Mouse (Mus musculus) left cerebral cortex, postnatal 4 days (tissue): Measurements from ENCODE around the gene Usp21. TPM values are rescaled to one million over a fixed set of nuclear protein-coding genes. Genes with fewer than 3 reads are reported as not detected.
"Not testable (repeated sequence)": the region's sequence is repeated elsewhere in the genome, so short reads cannot be mapped to it uniquely, and the experiment has no call there.

Experiments used
- DNase-seq: peaks from one replicate; pipeline ENCODE4 v3.0.0-alpha.2; 2022
- intact Hi-C: fragments of 180-260 bp; cut with DNase I; formaldehyde crosslinking; loops from one replicate; pipeline ENCODE4 v1.15.1; 2025
- total RNA-seq, 2 experiments: library from RNA; stranded (reverse); gene quantifications; 2 replicates each; pipeline ENCODE4 v1.2.3; 2021

Usp21 gene
- total RNA-seq, 2 experiments from 2014 or later = 60.4 to 66.4 TPM

GRCm38 (mm10) chr1:171247916-171248315 lies 39.9 kb downstream of the Usp21 start:
- intact Hi-C loops = no loop called here
- DNase-seq = no peak

DNA sequence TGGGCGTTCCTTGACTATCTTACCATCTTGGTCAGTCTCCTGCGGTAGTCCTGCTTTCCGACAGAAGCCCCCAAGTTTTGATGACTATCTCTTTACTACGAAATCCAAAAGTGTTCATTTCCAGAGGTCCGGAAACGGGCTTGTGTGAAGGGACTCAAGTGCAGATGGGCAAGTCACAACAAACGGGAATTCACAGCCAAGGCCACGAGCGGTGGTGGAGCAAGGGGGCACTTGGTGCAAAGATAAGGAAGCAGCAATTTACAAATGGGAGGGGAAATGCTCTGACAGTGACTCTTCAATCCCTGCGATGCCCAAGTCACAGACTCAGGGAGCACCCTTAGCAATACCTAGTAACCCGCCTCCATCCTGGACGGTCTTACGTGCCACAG lies 40.3 kb downstream of the Usp21 start:
- no peak for DNase-seq
- intact Hi-C loops = no loop called here

- DNase-seq = peak; percentile 98
- intact Hi-C loops = no loop called here
These were observed 40.9 kb downstream of the Usp21 start for GRCm38 (mm10) chr1:171246709-171247452.

GRCm38 (mm10) chr1:171245353-171245752 lies 42.4 kb downstream of the Usp21 start:
- intact Hi-C loops = no loop called here
- DNase-seq = no peak

DNA sequence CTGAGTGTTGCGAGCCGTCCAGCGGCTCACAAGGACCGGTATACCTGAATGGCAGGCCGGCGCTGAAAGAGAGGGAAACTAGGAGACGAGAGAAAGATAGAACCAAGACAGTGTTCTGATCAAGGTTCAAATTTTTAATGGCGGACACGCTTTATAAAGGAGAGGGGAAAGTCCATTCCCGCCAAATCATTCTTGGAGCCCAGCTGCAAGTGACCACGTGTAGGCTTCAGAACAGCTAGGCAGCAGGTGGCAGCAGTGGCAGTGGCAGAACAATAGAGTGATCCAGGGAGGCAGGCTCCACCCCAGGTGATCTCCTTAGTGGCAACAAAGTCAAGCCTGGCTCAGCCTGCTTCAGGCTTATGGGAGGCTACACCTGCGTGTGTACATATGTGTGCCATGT lies 45.8 kb downstream of the Usp21 start:
- DNase-seq, intact Hi-C loops: not testable (repeated sequence)

DNA sequence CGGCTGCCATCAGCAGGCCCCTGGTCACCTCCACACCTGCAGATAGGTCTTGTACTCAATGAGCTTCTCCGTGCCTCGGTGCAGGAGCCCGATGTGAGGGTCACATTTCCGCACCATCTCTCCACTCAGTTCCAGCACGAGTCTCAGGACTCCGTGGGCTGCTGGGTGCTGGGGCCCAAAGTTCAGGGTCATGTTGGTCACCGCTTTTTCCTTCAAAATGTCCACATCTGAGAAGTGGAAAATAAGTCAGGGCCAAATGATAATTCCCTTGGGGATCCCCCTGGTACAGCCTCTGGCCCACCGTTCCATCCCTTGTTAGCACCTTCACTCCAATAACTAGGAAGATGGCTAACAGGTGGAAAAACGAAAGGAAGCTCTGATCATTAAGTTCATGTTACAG lies 46.9 kb downstream of the Usp21 start:
- intact Hi-C loops = no loop called here
- DNase-seq = no peak

GRCm38 (mm10) chr1:171239992-171240744 lies 47.6 kb downstream of the Usp21 start:
- no peak for DNase-seq
- intact Hi-C loops = no loop called here

DNA sequence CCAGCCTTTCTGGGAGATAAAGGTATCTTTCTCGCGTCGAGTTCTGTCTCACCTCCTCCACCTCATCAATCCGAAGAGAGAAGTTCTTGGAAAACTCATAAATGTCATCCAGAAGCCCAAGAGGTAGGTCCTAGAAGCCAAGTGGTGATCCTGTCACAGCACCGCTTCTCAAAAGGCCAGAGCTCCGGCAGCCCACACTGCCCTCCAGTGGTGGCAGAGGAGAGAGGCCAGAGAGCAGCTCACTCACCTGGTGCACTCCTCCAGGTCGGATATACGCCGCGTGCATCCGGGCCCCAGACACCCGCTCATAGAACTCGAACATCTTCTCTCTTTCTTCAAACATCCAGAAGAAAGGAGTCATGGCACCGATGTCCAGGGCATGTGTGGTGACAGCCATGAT lies 49.3 kb downstream of the Usp21 start:
- DNase-seq = peak; percentile 48
- intact Hi-C loops = no loop called here

- no peak for DNase-seq
- intact Hi-C loops = no loop called here
These were observed 50.4 kb downstream of the Usp21 start for GRCm38 (mm10) chr1:171237438-171237837.

- no peak for DNase-seq
- intact Hi-C loops = no loop called here
These were observed 52.0 kb downstream of the Usp21 start for GRCm38 (mm10) chr1:171235791-171236190.

GRCm38 (mm10) chr1:171234538-171234937 lies 53.3 kb downstream of the Usp21 start:
- intact Hi-C loops = no loop called here
- no peak for DNase-seq

DNA sequence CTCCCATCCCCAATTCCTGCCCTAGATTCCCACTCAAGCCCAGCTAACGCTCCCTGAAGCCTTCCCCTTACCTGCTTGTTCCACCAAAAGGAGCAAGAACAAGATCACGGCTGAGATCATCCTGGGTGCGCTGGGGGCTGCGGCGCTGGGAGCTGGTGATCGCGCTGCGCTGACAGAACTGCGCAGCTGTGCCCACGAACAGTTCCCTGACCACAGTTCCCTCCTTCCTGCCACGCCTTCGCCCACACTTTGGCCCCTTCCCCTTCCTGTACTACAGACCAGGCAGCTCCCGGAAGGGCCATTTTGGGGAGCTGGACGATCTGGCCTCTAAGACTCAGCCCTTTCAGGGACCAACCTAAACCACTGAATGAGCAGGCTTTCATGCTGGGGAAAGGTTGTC lies 53.7 kb downstream of the Usp21 start, which contains the start of gene Fcer1g:
Gene Fcer1g, minus strand, starts transcription at position 240 of the 400 bp plus-strand sequence.
- intact Hi-C loops = no loop called here
- no peak for DNase-seq

GRCm38 (mm10) chr1:171232800-171233730 lies 54.7 kb downstream of the Usp21 start:
- DNase-seq = no peak
- intact Hi-C loops = no loop called here

DNA sequence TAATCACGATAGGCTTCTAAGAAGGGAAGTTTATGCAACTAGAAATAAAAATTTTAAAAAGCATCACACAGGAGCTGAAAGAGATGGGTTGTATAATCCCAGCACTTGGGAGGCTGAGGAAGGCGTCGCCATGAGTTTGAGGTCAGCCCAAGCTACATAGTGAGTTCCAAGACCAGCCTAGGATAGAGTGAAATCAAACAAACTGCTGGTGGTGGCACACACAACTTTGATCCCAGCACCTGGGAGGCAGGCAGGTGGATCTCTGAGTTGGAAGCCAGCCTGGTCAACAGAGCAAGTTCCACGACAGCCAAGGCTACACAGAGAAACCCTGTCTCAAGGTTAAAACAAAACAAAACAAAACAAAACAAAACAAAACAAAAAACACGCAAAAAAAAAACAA lies 55.4 kb downstream of the Usp21 start:
- DNase-seq = no peak
- intact Hi-C loops = no loop called here

Other genes starting within 250 kb of the Usp21 start
- gene Fcgr3, start 223.1 kb downstream of the Usp21 start, total RNA-seq = 1 to 10 TPM; 6.7 to 7.0 TPM
- gene Cfap126, start 174.1 kb downstream of the Usp21 start, total RNA-seq = 1 to 10 TPM in 1 of 2 experiments, under 1 TPM in 1; 0.91 to 1.6 TPM
- gene Sdhc, start 137.4 kb downstream of the Usp21 start, total RNA-seq = 100 to 1,000 TPM; 200 to 212 TPM
- not detected for gene Mpz, start 137.3 kb downstream of the Usp21 start, total RNA-seq
- gene Pcp4l1, start 91.7 kb downstream of the Usp21 start, total RNA-seq = 10 to 100 TPM in 1 of 2 experiments, 1 to 10 TPM in 1; 9.0 to 11.3 TPM
- gene Nr1i3, start 74.0 kb downstream of the Usp21 start, total RNA-seq = not detected
- 10 to 100 TPM; 50.7 to 56.9 TPM for gene Tomm40l, start 65.5 kb downstream of the Usp21 start, total RNA-seq
- gene Apoa2, start 62.9 kb downstream of the Usp21 start, total RNA-seq = 1 to 10 TPM; 2.6 to 3.0 TPM
- gene Fcer1g, start 53.6 kb downstream of the Usp21 start, total RNA-seq = 1 to 10 TPM; 7.1 to 8.0 TPM
- 1 to 10 TPM; 4.2 to 5.3 TPM for gene Adamts4, start 37.6 kb downstream of the Usp21 start, total RNA-seq
- gene Ndufs2, start 36.6 kb downstream of the Usp21 start, total RNA-seq = 100 to 1,000 TPM; 183 to 186 TPM
- gene B4galt3, start 17.7 kb downstream of the Usp21 start, total RNA-seq = 10 to 100 TPM; 74.2 to 87.8 TPM
- 10 to 100 TPM; 19.6 to 25.4 TPM for gene Ppox, start 6.8 kb downstream of the Usp21 start, total RNA-seq
- 10 to 100 TPM; 91.2 to 93.4 TPM for gene Ufc1, start 7.0 kb upstream of the Usp21 start, total RNA-seq
- gene Dedd, start 41.2 kb upstream of the Usp21 start, total RNA-seq = 10 to 100 TPM; 38.4 to 45.9 TPM
- gene Nit1, start 57.7 kb upstream of the Usp21 start, total RNA-seq = 10 to 100 TPM; 35.3 to 36.8 TPM
- gene Pfdn2, start 57.7 kb upstream of the Usp21 start, total RNA-seq = 100 to 1,000 TPM; 112 to 125 TPM
- 1 to 10 TPM; 4.4 to 4.8 TPM for gene Klhdc9, start 72.8 kb upstream of the Usp21 start, total RNA-seq
- gene Nectin4, start 82.1 kb upstream of the Usp21 start, total RNA-seq = 1 to 10 TPM in 1 of 2 experiments, under 1 TPM in 1; 0.88 to 1.2 TPM
- gene Arhgap30, start 101.0 kb upstream of the Usp21 start, total RNA-seq = 1 to 10 TPM in 1 of 2 experiments, under 1 TPM in 1; 0.98 to 1.6 TPM
- gene Usf1, start 123.3 kb upstream of the Usp21 start, total RNA-seq = 100 to 1,000 TPM; 130 to 141 TPM
- 1 to 10 TPM; 2.9 to 5.8 TPM for gene Tstd1, start 130.9 kb upstream of the Usp21 start, total RNA-seq
- gene F11r, start 149.5 kb upstream of the Usp21 start, total RNA-seq = 1 to 10 TPM; 4.9 to 6.2 TPM
- gene Alyref2, start 215.5 kb upstream of the Usp21 start, total RNA-seq = 10 to 100 TPM; 10.5 to 10.9 TPM
- gene Itln1, start 247.3 kb upstream of the Usp21 start, total RNA-seq = not detected